Mouse (Mus musculus): ENCODE measurements around the gene Ick. TPM values are rescaled to one million over a fixed set of nuclear protein-coding genes. Genes with fewer than 3 reads are reported as not detected.
"Not testable (repeated sequence)": the region's sequence is repeated elsewhere in the genome, so short reads cannot be mapped to it uniquely, and the experiment has no call there.

Ick gene
- total RNA-seq (2021) (10 to 100 TPM; 12.5 to 14.0 TPM), polyA plus RNA-seq (2012; rRNA removed) (7.8 and 10.1 TPM in 2 replicates)
- long read RNA-seq, full-length matches to known transcripts: 4 of 14 reads
- long read RNA-seq, partial matches to known transcripts: 1 of 14 reads
- long read RNA-seq, other reads (novel, unspliced or antisense): 9 of 14 reads

GRCm38 (mm10) chr9:78108796-78109239, at the start of gene Ick, which contains the start of gene Fbxo9:
Gene Ick, plus strand, starts transcription at chr9:78109192.
Gene Fbxo9, minus strand, starts transcription at chr9:78109065.
- H3K36me3 ChIP-seq (ENCODE audit: control insufficient read depth, insufficient read depth, low read length): peaks cover 9% of the 10 kb centered on the region
- intact Hi-C loops (cut with DNase I): no loop called here
- TF ChIP-seq POLR2A (IDR thresholded peaks at IDR 0.05; ENCODE audit: insufficient read depth, low read depth, low read length) (peak; percentile 79), CTCF (IDR thresholded peaks at IDR 0.05) (no peak), EP300 (IDR thresholded peaks at IDR 0.05; ENCODE audit: insufficient read depth, low read depth, low read length) (no peak)
- H3K27me3 ChIP-seq (ENCODE audit: control insufficient read depth, insufficient read depth, low read length): no peaks in the 10 kb centered on the region
- peaks cover 8% of the 10 kb centered on the region for H3K4me1 ChIP-seq (ENCODE audit: control insufficient read depth, insufficient read depth, low read length)
- H3K79me2 ChIP-seq (replicated peaks; ENCODE audit: control insufficient read depth, insufficient read depth, low read length): peaks cover 2% of the 10 kb centered on the region; the same call in 1 of the 2 replicates
- H3K9ac ChIP-seq (ENCODE audit: low read depth, low read length): peak within 1 kb of the TSS; percentile 97
- peak; percentile 85 to 91 for DNase-seq
- peak within 1 kb of the TSS; percentile 96 for H3K27ac ChIP-seq
- 1% methylated on average over 20 of the region's 20 CpGs for WGBS
- peak within 1 kb of the TSS; percentile 98 for H3K4me3 ChIP-seq

DNA sequence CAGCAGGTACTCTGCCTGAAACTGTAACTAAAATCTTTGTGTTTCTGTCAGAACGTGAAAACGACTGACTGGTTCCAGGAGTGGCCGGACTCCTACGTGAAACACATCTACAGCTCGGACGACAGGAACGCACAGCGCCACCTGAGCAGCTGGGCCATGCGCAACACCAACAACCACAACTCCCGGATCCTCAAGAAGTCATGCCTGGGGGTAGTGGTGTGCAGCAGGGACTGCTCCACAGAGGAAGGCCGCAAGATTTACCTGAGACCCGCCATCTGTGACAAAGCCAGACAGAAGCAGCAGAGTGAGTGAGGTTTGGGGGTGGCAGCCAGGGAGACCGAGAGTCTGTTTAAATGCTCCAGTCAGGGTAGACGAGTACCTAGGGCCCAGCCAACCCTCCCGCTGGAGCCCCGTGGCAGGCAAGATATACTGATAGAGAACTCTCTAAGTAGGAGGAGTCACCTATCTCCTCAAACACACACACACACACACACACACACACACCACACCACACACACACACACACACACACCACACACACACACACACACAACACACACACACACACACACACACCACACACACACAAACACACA, 49.4 kb upstream of the Ick start:
- intact Hi-C loops (cut with DNase I): no loop called here
- H3K27ac ChIP-seq: no peak overlapping the region
- no peaks in the 10 kb centered on the region; the same call in 1 of the 2 replicates for H3K27me3 ChIP-seq (ENCODE audit: control insufficient read depth, insufficient read depth, low read length)
- H3K36me3 ChIP-seq (ENCODE audit: control insufficient read depth, insufficient read depth, low read length): no peaks in the 10 kb centered on the region
- H3K4me1 ChIP-seq (ENCODE audit: control insufficient read depth, insufficient read depth, low read length): no peaks in the 10 kb centered on the region
- H3K79me2 ChIP-seq (replicated peaks; ENCODE audit: control insufficient read depth, insufficient read depth, low read length): no peaks in the 10 kb centered on the region
- H3K9ac ChIP-seq (ENCODE audit: low read depth, low read length): no peak overlapping the region
- WGBS: 88% methylated on average over 16 of the region's 16 CpGs
- TF ChIP-seq EP300 (IDR thresholded peaks at IDR 0.05; ENCODE audit: insufficient read depth, low read depth, low read length): no peak
- TF ChIP-seq POLR2A (IDR thresholded peaks at IDR 0.05; ENCODE audit: insufficient read depth, low read depth, low read length): no peak
- TF ChIP-seq CTCF (IDR thresholded peaks at IDR 0.05): no peak
- no peak for DNase-seq
- H3K4me3 ChIP-seq: no peak overlapping the region

- WGBS: 81% methylated on average over 9 of the region's 9 CpGs
- no peaks in the 10 kb centered on the region for H3K36me3 ChIP-seq (ENCODE audit: control insufficient read depth, insufficient read depth, low read length)
- H3K27me3 ChIP-seq (ENCODE audit: control insufficient read depth, insufficient read depth, low read length): no peaks in the 10 kb centered on the region; the same call in 1 of the 2 replicates
- no peaks in the 10 kb centered on the region for H3K79me2 ChIP-seq (replicated peaks; ENCODE audit: control insufficient read depth, insufficient read depth, low read length)
- TF ChIP-seq POLR2A (IDR thresholded peaks at IDR 0.05; ENCODE audit: insufficient read depth, low read depth, low read length): no peak
- no peak for TF ChIP-seq CTCF (IDR thresholded peaks at IDR 0.05)
- no peak for TF ChIP-seq EP300 (IDR thresholded peaks at IDR 0.05; ENCODE audit: insufficient read depth, low read depth, low read length)
- intact Hi-C loops (cut with DNase I): no loop called here
- no peak for DNase-seq
- H3K4me3 ChIP-seq: no peak overlapping the region
- H3K9ac ChIP-seq (ENCODE audit: low read depth, low read length): no peak overlapping the region
- H3K4me1 ChIP-seq (ENCODE audit: control insufficient read depth, insufficient read depth, low read length): no peaks in the 10 kb centered on the region
- no peak overlapping the region for H3K27ac ChIP-seq
These were observed 46.6 kb upstream of the Ick start for GRCm38 (mm10) chr9:78062392-78062791.

DNA sequence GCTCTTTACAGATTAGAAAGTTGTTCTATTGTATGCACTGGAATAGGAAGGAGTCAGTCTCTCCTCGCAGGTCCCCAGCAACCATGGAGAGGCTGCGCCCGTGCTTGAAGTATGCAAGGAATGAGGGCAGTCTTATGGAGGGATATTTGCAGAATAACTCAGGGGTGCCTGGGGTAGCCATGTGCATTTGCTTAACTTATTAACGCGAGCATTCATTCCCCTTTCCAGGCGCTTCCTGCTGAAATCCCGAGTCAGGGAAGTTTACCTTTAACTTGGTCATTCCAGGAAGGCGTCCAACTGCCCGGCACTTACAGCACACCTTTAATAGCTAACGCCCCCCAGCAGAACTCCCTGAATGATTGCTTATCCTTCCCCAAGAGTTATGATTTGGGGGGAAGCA, 44.9 kb upstream of the Ick start:
- no peaks in the 10 kb centered on the region; the same call in 1 of the 2 replicates for H3K27me3 ChIP-seq (ENCODE audit: control insufficient read depth, insufficient read depth, low read length)
- intact Hi-C loops (cut with DNase I): no loop called here
- H3K27ac ChIP-seq: no peak overlapping the region
- H3K36me3 ChIP-seq (ENCODE audit: control insufficient read depth, insufficient read depth, low read length): no peaks in the 10 kb centered on the region
- no peaks in the 10 kb centered on the region for H3K79me2 ChIP-seq (replicated peaks; ENCODE audit: control insufficient read depth, insufficient read depth, low read length)
- TF ChIP-seq EP300 (IDR thresholded peaks at IDR 0.05; ENCODE audit: insufficient read depth, low read depth, low read length) (no peak), CTCF (IDR thresholded peaks at IDR 0.05) (no peak), POLR2A (IDR thresholded peaks at IDR 0.05; ENCODE audit: insufficient read depth, low read depth, low read length) (no peak)
- no peak overlapping the region for H3K9ac ChIP-seq (ENCODE audit: low read depth, low read length)
- WGBS: 53% methylated on average over 10 of the region's 10 CpGs
- H3K4me1 ChIP-seq (ENCODE audit: control insufficient read depth, insufficient read depth, low read length): no peaks in the 10 kb centered on the region
- H3K4me3 ChIP-seq: no peak overlapping the region
- DNase-seq: no peak

DNA sequence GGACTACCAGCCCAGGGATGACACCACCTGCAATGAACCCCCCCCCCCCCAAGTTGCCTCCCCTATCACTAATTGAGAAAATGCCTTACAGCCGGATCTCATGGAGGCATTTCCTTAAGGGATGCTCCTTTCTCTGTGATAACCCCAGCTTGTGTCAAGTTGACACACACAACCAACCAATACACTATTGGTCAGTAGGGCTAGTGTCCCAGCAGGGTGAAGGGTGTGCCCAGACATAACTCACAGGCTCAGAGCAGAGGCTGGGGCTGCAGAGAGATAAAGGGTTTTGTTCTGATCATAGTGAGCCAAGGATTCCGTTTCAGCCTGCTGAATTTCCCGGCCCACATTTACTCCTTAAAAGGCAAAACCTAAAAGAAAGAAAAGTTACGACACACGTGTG, 38.5 kb upstream of the Ick start:
- intact Hi-C loops (cut with DNase I): no loop called here
- Histone ChIP-seq H3K27ac (no peak overlapping the region), H3K79me2 (replicated peaks; ENCODE audit: control insufficient read depth, insufficient read depth, low read length) (no peaks in the 10 kb centered on the region), H3K27me3 (ENCODE audit: control insufficient read depth, insufficient read depth, low read length) (no peaks in the 10 kb centered on the region), H3K4me1 (ENCODE audit: control insufficient read depth, insufficient read depth, low read length) (no peaks in the 10 kb centered on the region), H3K4me3 (no peak overlapping the region), H3K9ac (ENCODE audit: low read depth, low read length) (no peak overlapping the region), H3K36me3 (ENCODE audit: control insufficient read depth, insufficient read depth, low read length) (no peaks in the 10 kb centered on the region)
- TF ChIP-seq EP300 (IDR thresholded peaks at IDR 0.05; ENCODE audit: insufficient read depth, low read depth, low read length): no peak
- TF ChIP-seq POLR2A (IDR thresholded peaks at IDR 0.05; ENCODE audit: insufficient read depth, low read depth, low read length): no peak
- TF ChIP-seq CTCF (IDR thresholded peaks at IDR 0.05): no peak
- WGBS: 69% methylated on average over 5 of the region's 5 CpGs
- DNase-seq: no peak

DNA sequence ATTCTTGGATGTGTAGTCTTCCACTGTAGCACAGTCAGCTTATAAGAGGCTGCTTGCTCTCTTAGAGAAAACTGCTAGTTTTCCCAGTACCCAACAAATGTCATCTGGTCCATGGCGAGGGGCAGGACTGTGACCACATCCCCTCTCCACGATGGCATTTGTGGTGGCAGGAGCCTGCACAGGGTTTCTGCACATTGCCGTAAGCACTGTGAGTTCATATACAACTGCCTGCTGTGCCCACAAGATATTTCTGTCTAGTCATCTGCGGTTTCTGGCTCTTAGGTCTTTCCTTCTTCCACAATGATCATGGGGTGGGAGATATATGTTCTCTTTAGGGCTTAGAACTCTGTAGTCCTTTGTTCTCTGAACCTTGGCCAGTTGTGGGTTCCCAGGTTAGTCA, 37.4 kb upstream of the Ick start:
- Histone ChIP-seq H3K27me3 (ENCODE audit: control insufficient read depth, insufficient read depth, low read length) (no peaks in the 10 kb centered on the region), H3K79me2 (replicated peaks; ENCODE audit: control insufficient read depth, insufficient read depth, low read length) (no peaks in the 10 kb centered on the region), H3K36me3 (ENCODE audit: control insufficient read depth, insufficient read depth, low read length) (no peaks in the 10 kb centered on the region), H3K27ac (no peak overlapping the region), H3K4me3 (no peak overlapping the region), H3K4me1 (ENCODE audit: control insufficient read depth, insufficient read depth, low read length) (no peaks in the 10 kb centered on the region), H3K9ac (ENCODE audit: low read depth, low read length) (no peak overlapping the region)
- no peak for DNase-seq
- intact Hi-C loops (cut with DNase I): no loop called here
- no peak for TF ChIP-seq CTCF (IDR thresholded peaks at IDR 0.05)
- no peak for TF ChIP-seq POLR2A (IDR thresholded peaks at IDR 0.05; ENCODE audit: insufficient read depth, low read depth, low read length)
- TF ChIP-seq EP300 (IDR thresholded peaks at IDR 0.05; ENCODE audit: insufficient read depth, low read depth, low read length): no peak
- WGBS: 83% methylated on average over 4 of the region's 4 CpGs

- intact Hi-C loops (cut with DNase I); H3K36me3 ChIP-seq (ENCODE audit: control insufficient read depth, insufficient read depth, low read length): not testable (repeated sequence)
- 82% methylated on average over 3 of the region's 3 CpGs for WGBS
These were observed 35.7 kb upstream of the Ick start for GRCm38 (mm10) chr9:78073291-78073690.

More at GRCm38 (mm10) chr9:78073291-78073690, 35.7 kb upstream of the Ick start:
- H3K4me3 ChIP-seq; H3K27ac ChIP-seq; H3K79me2 ChIP-seq (replicated peaks; ENCODE audit: control insufficient read depth, insufficient read depth, low read length); H3K4me1 ChIP-seq (ENCODE audit: control insufficient read depth, insufficient read depth, low read length); H3K9ac ChIP-seq (ENCODE audit: low read depth, low read length); H3K27me3 ChIP-seq (ENCODE audit: control insufficient read depth, insufficient read depth, low read length); DNase-seq: not testable (repeated sequence)
